Mouse (Mus musculus) retina, postnatal 7 days (tissue): ENCODE measurements around the gene Nadk2.
A peak's percentile ranks its signal among the peaks of the same experiment; 100 is the strongest.

ENCODE experiments used
- DNase-seq: peaks from one replicate; pipeline ENCODE4 v3.0.0-alpha.2; 2012; ENCODE audit warnings: low read depth, low spot score

Nadk2 gene

DNA sequence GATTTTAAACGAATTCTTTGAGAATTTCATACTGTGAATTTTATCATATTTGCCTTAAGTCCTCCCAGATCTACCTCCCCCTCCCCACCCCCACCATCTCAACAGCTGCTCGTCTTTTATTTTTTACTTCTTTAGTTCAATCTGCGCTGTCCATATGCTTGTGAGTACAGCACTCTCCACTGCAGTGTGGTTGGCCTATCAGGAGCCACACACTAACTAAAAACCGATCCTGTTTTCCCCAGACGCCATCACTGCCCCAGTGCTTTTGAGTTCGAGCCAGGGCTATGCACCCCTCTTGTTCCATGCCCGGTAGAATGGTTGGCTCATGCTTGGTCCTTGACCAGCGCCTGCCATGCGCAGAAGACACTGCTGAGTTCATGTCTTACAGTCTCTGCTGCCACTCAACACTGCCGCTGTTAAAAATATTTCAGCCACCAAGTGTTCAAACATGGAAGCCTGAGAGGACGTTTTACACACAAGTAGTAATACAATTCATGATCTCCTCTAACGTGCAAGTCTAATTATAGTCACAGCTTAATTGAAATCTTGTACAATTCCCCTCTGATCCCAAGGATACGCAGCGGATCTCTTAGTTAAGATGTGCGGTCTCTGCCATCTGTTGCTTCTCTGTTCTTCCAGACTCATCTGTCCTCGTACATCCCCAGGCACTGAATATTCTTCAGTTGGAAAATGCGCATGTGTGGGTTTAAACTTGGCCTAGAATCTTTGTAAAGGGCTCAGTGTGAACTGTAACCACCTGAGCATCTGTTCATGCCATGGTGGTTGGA, 17.0 kb downstream of the Nadk2 start:
- DNase-seq, result peak; percentile 51

DNA sequence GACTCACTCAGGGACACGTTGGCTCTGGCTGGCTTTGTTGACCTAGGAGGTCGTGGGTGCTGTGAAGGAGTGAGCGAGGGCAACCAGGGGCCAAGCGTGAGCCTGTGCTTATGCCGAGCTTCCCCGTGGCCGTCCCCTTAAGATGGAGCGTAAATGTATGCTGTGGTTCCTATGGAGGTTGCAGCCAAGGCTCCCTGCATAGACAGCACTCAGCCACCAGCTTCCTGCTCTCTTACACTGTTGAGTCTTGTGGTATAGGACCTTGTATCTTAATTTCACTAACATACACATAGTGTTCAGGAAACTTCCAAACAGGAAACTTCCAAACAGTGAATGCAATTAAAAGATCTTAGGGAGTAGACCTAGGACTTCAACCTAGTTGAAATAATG, 17.6 kb downstream of the Nadk2 start:
- DNase-seq, result no peak

DNA sequence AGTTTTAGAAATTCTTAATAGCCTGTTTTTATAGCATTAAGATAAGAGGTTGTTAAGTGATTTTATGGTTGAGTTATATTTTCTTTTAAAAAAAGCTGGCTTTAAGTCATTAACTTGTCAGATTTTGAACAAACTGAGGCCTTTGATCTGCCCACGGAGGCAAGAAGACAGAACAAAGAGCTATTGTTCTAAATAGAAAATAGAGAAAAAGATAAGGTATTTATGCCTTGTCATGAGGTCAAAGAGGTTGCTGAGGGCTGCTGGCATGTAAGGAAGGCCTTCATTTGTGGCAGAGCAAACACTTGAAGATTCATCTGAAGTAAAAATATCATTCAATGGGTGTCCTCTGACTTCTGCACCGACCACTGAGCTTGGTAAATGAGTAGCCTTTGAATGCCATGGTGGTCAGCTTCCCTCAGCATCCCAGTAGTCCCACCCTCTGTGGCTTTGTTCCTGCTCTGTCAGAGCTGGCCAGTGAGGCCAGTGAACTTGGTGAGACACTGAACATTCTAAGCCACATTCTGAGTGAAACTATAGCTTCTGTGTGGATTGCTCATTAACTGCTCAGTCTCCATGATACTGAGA, 18.2 kb downstream of the Nadk2 start:
- no peak for DNase-seq

DNA sequence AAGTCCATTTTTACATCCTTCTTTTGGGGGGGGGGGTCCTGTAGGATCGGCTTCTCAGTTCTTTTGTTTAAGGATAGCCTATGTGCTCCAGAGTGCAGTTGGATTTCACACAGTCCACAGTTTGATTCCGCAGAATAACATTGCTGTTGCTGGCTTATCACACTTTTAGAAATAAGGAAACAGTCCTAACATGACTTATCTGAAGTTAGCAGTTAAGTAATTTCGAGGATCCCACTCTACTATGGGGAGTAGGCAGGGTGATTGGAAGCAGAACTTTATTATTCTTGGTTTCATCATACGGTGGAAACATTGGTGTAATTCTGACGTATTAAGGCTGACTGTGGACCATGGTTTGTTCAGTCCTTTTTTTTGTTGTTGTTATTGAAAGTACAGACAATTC, 19.6 kb downstream of the Nadk2 start:
- no peak for DNase-seq

DNA sequence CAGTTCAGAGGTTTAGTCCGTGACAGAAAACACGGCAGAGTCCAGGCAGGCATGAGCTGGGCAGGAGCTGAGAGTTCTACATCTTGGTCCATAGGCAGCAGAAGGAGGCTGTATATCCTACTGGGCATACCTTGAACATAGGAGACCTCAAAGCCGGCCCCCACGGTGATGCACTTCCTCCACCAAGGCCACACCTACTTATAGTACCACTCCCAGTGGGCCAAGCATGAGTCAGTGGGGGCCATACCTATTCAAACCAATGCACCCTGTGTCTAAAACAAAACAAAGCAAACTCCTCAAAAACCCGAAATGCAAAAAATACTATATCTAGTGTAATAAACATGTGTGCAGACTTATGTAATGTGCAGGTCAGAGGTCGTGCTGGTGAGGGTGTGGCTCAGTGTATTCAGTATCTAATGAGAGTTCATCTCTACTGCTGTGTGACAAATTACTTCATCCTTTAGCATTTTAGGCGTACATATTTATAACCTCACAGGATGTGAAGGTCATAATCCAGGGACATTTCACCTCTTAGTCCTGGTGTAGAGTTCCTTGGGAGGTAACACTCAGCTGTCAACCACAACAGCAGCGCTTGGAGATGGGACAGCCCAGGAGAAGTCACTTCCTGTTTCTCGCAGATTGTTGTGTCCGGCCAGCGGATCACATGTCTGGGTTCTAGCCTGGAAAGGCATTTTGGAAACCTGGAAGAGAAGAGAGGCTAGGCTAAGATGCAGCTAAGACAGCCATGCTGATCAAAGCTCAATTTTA, 22.7 kb downstream of the Nadk2 start:
- DNase-seq, result no peak

DNA sequence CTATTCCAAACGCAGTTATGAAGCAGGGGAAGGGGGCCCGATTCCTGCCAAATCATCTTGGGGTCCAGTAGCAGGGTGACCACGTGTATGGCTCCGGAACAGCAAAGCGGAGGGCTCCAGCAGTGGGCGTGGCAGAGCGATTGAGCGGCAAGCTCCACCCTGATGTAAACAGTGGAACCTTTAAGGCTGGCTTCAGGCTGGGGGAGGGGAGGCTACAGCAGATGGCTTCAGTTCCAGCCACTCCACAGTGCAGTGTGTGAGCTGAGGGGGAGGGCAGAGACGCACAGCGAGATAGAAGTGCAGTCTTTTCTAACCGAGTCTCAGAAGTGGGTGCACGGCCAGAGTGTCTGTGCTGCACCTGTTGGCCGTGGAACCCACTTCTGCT, 23.3 kb downstream of the Nadk2 start:
- DNase-seq, result no peak

DNA sequence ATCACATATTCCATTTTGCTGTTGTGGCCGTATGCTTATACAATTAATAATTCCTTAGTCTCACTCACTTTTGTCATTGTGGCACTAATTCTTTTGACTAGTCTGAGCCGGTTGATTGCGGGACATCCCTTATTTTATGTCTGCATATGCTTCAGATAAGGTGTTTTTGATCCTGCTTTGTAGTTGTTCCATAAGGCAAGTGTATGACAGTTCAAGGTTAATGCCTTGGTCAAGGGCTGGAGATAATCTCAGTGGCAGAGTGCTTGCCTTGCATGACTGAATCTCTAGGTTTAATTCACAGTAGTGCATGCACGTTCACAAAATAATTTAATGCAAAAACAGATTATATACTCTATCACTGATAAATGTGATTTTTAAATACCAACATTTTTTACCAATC, 25.8 kb downstream of the Nadk2 start:
- DNase-seq, result no peak

DNA sequence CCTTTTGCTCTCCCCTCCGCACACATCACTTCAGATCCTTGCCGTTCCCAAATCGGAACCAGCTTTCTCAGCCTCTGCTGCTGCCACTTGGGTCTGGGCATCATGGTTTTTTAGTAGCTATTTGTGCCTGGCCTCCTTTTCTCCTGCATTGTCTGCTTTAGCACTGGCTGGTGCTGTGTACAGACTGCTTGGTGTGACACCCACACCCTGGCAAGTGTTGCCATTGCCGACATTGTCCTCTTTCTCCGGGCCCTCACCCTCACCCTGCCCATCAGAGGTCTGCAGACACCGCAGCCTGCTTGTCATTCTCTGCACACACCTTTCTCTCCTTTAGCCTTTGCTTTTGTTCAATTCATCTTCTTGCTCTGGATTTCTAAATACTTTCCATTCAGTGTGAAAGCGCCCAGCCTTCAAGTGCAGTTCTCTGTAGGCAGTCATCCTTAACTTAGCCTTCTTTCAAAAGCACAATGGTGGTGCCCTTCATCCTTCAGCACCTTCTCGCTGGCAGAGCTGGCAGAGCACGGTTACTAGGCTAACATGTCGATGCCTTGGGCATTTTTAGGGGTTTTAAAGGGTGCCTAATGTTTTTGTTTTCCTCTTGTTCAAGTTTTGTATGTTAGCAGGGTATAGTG, 29.5 kb downstream of the Nadk2 start:
- no peak for DNase-seq

DNA sequence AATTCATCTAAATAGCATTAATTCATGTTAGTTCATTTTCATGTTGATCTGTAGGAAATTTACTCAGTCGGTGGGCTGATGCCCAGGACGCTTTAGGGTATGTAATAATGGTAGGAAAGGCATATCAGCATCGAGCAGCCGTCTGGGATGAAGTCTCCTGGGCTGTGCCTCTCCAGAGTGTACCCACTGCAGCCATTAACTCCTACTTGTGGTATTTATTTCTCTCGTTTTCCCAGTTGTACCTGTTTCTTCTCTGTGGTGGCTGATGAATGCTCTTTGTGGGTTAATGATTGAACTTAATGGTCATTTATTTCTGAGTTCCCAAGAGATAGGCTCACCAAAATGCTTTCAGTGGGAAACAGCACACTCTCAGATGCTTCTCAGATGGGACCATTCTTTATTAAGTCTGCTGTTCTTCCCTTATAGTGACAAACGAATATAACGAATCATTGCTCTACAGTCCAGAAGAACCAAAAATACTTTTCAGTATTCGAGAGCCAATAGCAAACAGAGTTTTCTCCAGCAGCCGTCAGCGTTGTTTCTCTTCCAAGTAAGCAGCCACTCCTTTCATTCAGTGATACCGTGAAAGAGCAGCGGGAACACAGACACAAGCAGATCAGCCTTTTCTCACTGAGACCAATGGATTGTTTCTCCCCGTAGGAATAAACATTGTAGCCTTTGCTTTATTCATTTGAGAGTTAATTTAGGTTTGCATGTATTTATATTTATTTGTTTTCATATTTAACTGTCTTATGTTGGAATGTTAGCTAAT, 35.4 kb downstream of the Nadk2 start:
- no peak for DNase-seq

DNA sequence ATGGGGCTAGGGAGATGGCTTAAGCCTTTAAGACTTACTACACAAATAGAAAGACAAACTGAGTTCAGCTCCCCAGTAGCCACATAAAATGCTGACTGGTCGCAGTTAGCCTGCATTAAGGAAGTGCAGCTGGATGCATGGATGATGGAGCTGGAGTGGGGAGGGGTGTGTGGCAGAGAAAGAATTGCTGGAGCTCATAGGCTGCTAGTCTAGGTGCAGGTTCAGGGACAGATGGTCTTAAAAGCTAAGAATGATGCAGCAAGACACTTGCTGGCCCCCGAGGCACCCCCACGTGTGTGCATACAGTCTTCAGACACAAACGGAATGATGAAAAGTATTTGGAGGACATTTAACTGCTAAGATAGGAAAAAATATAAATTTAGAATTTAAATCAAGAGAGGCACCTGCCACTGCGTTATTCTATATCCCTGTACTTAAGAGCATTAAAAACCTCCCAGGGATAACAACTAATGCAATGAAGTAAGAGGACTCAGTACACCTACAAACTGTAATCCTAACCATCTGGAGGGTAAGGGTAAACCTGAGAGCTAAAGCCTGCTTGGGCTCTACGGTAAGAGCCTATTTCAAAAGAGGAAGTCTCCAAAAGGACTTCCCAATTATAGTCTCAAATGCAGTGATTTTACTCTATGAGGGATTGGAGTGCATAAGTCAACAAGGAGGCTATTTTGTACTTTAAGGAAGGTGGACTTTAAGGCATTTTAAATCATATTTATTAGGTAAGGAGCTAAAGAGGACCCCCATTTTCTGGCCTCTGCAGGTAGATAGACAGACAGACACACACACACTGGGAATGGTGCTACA, 39.7 kb downstream of the Nadk2 start:
- DNase-seq, result no peak

DNA sequence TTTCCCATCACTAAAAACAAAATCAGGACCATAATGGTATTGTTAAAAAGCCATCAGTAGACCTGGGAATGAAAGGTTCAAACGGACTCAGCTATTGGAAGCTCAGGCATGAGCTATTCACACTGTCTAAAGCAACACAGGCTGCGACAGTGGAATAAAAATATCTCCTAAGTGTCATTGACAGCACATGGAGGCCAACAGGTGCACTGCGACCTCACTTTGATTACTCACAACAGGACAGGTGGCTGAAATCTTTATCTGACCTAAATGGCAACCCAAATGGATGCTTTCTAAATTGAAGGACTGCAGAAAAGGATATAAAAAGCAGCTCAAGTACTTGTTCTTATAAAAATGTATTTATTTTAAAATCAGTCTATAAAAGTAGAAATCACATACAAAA, 40.6 kb downstream of the Nadk2 start:
- no peak for DNase-seq

DNA sequence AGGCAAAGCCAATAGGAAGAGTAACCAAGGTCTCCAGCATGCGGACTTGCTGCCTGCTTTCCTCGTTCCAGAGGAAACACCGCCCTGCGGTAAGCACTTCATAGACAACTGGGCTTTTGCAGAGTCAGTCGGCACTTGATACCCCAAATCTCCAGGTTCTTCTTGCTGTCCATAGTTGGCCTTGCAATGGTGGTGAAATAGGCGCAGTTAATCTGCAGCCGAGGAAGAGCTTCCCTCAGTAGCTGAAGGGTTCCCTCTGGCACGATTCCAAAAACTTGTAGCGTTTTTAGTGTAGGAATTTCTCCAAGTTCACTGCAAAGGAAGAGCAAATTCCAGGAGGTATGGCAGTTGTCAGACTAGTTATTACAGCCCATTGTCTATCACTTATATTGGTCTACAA, 42.5 kb downstream of the Nadk2 start:
- no peak for DNase-seq

DNA sequence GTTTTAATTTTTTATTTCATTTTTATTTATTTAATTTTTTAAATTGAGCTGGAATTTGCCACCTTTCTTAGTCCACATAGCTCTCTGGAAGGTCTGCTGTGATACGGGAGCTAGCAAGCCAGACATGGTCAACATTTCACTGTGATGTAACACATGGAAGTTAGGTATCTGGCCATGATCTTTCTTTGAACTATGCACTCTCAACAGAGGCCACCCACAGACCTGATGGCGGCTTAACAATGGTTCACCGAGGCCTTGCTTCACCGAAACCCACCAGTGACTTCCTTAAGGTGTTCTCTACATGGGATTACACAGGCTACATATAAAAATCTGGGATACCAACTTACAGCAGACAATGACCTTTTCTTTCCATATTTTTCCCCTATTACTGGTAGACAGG, 43.1 kb downstream of the Nadk2 start:
- DNase-seq, result no peak

DNA sequence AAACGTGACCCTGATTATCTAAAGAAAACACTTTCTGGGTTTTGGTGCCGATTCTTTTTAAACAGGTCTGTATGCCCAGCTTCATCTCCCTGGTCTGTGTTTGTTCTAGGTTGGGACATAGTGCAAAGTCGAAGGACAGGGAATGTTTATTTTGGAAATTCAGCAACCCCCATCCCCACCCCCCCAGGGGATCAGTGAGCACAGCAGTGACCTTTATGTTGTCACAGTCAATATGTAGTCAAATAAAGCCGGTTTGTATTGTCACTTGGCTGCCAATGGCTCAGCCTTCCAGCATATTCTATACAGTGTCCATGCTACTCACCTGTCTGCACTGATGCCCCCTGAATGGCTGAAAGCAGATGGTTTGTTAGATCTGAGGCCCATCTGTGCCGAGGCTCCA, 43.5 kb downstream of the Nadk2 start:
- no peak for DNase-seq

DNA sequence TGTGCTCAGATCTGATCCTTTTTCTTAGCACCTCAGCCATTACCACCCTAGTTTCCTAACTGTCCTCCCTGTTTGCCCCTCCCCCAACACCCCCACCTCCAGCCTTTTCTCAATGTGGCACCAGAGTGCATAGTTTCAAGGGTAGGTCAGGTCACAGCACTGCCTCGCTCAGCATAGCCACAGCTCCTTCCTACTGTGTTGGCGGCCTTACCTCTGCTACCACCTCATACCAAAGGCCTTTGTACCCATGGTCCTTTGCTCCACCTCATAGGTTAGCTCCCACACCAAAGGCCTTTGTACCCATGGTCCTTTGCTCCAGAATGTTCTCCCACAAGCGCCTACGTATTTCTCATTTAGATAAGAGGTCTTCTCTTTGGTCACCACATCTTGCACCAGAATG, 47.8 kb downstream of the Nadk2 start:
- no peak for DNase-seq

DNA sequence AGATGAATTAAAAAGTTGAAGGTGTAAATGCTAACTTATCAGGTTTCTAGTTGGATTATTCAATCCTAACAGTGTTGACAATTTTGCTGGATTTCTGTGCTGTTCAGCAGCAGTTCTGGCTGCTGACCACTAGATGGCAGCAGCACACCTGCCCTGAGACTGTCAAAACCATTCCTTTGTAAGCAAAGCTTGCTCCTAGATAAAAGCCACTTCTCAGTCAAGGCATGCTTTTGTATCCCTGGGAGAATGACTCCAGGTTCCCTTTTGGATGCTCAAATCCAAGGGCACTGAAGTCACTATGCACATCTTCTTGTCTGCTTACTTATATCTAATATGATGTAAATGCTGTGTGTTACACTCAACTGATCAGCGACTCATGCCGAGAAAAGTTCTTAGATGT, 49.0 kb downstream of the Nadk2 start:
- peak; percentile 51 for DNase-seq

DNA sequence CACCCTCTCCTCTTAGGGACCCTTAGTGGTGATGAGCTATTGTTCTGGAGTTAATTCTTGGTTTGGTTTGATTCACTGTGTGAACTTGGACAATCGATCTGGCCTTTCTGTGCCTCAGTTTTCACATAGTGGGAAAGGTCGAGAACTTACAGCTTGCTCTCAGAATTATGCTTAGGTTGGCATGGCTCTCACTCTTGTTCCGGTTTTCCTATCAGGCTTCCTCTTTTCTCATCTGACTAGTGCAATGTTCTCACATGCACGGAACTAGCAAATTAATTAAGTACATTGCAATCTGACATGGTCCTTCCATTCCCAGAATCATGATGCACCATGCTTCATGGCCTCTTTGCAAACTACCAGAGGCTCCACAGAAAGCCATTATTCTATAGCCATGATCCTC, 51.9 kb downstream of the Nadk2 start:
- no peak for DNase-seq

DNA sequence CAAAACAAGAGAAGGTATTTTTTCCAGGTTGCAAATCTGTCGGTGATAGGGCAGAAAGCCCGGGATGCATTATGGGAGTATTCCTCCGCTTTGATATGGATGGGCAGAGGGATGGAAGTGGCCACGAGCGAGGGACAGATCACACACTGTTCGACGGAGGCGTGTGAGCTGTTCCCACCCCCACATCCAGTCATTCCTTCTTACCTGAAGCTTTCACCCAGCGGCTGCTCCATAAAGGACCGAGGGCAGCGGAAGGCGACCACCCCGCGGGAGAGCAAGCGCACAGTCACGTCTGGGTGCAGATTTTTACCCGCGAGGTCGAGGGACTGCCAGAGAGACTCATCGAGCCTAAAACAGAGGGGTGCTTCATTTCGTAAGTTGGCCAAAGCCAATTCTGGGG, 53.8 kb downstream of the Nadk2 start:
- DNase-seq, result no peak

DNA sequence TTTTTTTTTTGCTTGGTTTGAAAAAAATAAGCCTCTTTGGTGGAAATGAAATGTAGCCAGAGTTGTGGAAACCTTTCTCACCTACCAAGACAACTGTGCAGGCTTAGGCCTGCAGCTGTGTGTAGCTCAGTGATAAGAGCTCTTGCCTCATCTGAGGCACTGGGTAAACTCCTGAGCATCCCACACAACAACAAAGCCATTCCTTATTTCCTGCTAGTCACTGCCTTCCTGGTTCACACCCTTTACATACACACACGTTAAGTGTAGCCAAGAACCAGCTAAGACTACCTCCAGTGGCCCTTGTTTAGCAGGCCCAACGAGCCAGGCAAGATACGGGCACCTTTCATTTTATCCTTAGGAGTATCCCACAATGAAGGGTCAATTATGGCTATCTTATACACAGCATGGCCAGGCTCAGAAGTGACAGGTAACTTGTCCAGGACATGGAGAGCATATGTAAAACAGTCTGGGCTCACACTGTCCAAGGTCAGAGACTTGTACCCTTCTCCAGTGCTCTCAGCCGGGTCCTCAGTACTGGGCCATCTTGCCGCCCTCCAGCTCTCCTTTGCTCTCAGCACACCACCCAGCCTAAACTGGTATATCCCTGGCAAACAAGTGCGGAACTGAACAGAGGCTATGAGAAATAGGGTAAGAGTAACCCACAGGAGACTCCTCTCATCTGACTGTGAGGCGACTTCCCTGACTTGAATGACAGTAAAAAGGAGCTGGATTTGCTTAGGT, 56.2 kb downstream of the Nadk2 start:
- no peak for DNase-seq
